Mouse (Mus musculus): Measurements from ENCODE around the gene Mpg.

DNA sequence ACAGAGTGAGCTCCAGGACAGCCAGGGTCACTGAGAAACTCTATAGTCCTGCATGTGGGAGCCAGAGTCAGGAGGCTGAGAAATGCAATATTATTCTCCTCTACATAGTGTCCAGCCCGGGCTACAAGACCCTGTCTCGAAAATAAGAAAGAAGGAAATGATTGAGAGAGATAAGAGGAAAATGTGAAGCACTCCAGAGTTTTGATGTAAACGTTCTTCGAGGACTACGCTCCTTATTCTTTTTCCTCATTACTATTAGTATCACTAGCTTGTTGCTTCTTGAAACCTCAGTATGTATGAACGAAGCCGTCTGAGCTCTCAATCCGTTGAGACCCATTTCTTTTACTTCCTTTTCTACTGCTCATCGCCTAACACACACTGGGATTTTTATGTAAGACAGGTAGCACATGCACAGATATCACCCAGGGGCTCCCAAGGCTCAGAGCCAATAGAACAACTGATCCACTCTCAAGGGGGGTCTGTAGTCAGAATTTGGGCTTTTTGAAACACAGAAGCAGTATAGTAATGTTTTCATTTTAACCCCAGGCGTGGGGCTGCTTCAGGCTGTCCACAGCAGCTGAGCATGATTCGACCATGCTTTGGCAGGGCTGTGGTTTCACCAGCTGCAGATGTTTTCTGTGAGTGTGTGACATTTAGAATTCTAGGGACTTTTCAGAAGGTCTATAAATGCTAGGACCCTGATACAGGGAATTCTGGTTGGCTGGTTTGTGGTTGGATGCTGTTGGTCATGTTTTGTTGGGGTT lies 24.2 kb upstream of the Mpg start:
- TF ChIP-seq CTCF (IDR thresholded peaks at IDR 0.05; ENCODE audit: low read depth) (no peak), EP300 (IDR thresholded peaks at IDR 0.05; ENCODE audit: low read depth) (no peak)
